Mouse (Mus musculus) MEL (cell line): ENCODE results near the gene Fbxw11. TPM values are rescaled to one million over a fixed set of nuclear protein-coding genes. Genes with fewer than 3 reads are reported as not detected.

ENCODE experiments used
- DNase-seq: peaks from one replicate; pipeline ENCODE4 v3.0.0; 2011; ENCODE audit warnings: low read depth, low spot score
- H3K27ac ChIP-seq: 2 replicates; pipeline ENCODE4 v1.5.1; 2012; ENCODE audit warnings: low read depth, mild to moderate bottlenecking, control low read depth, low read length, moderate library complexity; ENCODE audit not compliant: control insufficient read depth
- H3K27me3 ChIP-seq, 2 experiments: fragments of 150-350 bp in 1 of 2; sonication (generic) in 1 of 2; 2 replicates each; pipeline ENCODE4 v1.6.1; 2012; ENCODE audit warnings: low read length in 2 of 2, mild to moderate bottlenecking in 2 of 2, improper control_type of control experiment in 1 of 2, moderate library complexity in 1 of 2; ENCODE audit not compliant: insufficient read depth in 2 of 2, control insufficient read depth in 1 of 2
- H3K36me3 ChIP-seq, 2 experiments: 2 replicates each; pipeline ENCODE4 v1.6.1; 2012 to 2014; ENCODE audit warnings: low read length in 2 of 2, improper control_type of control experiment in 1 of 2, inconsistent platforms in 1 of 2, mild to moderate bottlenecking in 1 of 2; ENCODE audit not compliant: insufficient read depth in 2 of 2, control insufficient read depth in 1 of 2
- H3K4me1 ChIP-seq, 2 experiments: fragments of 150-350 bp in 1 of 2; sonication (generic) in 1 of 2; 2 replicates each; pipeline ENCODE4 v1.6.1; 2012; ENCODE audit warnings: low read length in 2 of 2, improper control_type of control experiment in 1 of 2, mild to moderate bottlenecking in 1 of 2; ENCODE audit not compliant: insufficient read depth in 2 of 2, control insufficient read depth in 1 of 2
- H3K4me3 ChIP-seq, 2 experiments: fragments of 150-350 bp in 1 of 2; sonication (generic) in 1 of 2; 2 replicates each; pipeline ENCODE4 v1.5.1; 2012; ENCODE audit warnings: low read depth in 2 of 2, low read length in 2 of 2, mild to moderate bottlenecking in 2 of 2, moderate library complexity in 2 of 2, control low read depth in 1 of 2, improper control_type of control experiment in 1 of 2; ENCODE audit not compliant: control insufficient read depth in 1 of 2, insufficient read depth in 1 of 2
- H3K79me2 ChIP-seq: 2 replicates; pipeline ENCODE4 v1.6.1; 2012; ENCODE audit warnings: mild to moderate bottlenecking, low read length, moderate library complexity; ENCODE audit not compliant: control insufficient read depth, poor library complexity, insufficient read depth
- H3K9ac ChIP-seq: 2 replicates; pipeline ENCODE4 v1.6.1; 2012; ENCODE audit warnings: low read depth, mild to moderate bottlenecking, control low read depth, low read length, moderate library complexity; ENCODE audit not compliant: control insufficient read depth, poor library complexity, severe bottlenecking
- H3K9me3 ChIP-seq: fragments of 150-350 bp; sonication (generic); replicated peaks from 2 replicates; pipeline ENCODE4 v1.6.1; 2012; ENCODE audit warnings: mild to moderate bottlenecking, low read length, improper control_type of control experiment, moderate library complexity; ENCODE audit not compliant: insufficient read depth
- CHD2 ChIP-seq: IDR thresholded peaks from 2 replicates; pipeline ENCODE4 v1.6.1; 2011; ENCODE audit warnings: low read length, improper control_type of control experiment
- E2F4 ChIP-seq: IDR thresholded peaks from 2 replicates; pipeline ENCODE4 v1.6.1; 2011; ENCODE audit warnings: low read depth, low read length, improper control_type of control experiment, borderline replicate concordance
- ELF1 ChIP-seq: IDR thresholded peaks from 2 replicates; pipeline ENCODE4 v1.6.1; 2014; ENCODE audit warnings: low read depth, mild to moderate bottlenecking, inconsistent platforms, low read length, improper control_type of control experiment, moderate library complexity
- ETS1 ChIP-seq: IDR thresholded peaks from 2 replicates; pipeline ENCODE4 v1.6.1; 2012; ENCODE audit warnings: low read depth, mild to moderate bottlenecking, inconsistent platforms, low read length, improper control_type of control experiment, moderate library complexity
- GABPA ChIP-seq: IDR thresholded peaks from 2 replicates; pipeline ENCODE4 v1.6.1; 2012; ENCODE audit warnings: low read depth, mild to moderate bottlenecking, inconsistent platforms, low read length, improper control_type of control experiment, moderate library complexity
- GATA1 ChIP-seq: IDR thresholded peaks from 2 replicates; pipeline ENCODE4 v1.6.1; 2011; ENCODE audit warnings: low read depth, low read length, improper control_type of control experiment
- JUND ChIP-seq: IDR thresholded peaks from 2 replicates; pipeline ENCODE4 v1.6.1; 2011; ENCODE audit warnings: low read depth, mild to moderate bottlenecking, improper control_type of control experiment, low read length
- KAT2A ChIP-seq: conservative IDR thresholded peaks from 2 replicates; pipeline ENCODE4 v1.6.1; 2012; ENCODE audit warnings: low read depth, low read length, improper control_type of control experiment, inconsistent platforms
- MAFK ChIP-seq: IDR thresholded peaks from 2 replicates; pipeline ENCODE4 v1.6.1; 2011; ENCODE audit warnings: low read depth, mild to moderate bottlenecking, low read length, improper control_type of control experiment, borderline replicate concordance
- MAZ ChIP-seq: IDR thresholded peaks from 2 replicates; pipeline ENCODE4 v1.6.1; 2012; ENCODE audit warnings: low read depth, mild to moderate bottlenecking, inconsistent platforms, low read length, improper control_type of control experiment
- MEF2A ChIP-seq: IDR thresholded peaks from 2 replicates; pipeline ENCODE4 v1.6.1; 2014; ENCODE audit warnings: low read depth, mild to moderate bottlenecking, inconsistent platforms, low read length, improper control_type of control experiment; ENCODE audit not compliant: poor library complexity, insufficient replicate concordance, severe bottlenecking; ENCODE audit errors: extremely low read depth
- MXI1 ChIP-seq: IDR thresholded peaks from 2 replicates; pipeline ENCODE4 v1.6.1; 2011; ENCODE audit warnings: mild to moderate bottlenecking, low read depth, low read length, improper control_type of control experiment
- MYB ChIP-seq: IDR thresholded peaks from 2 replicates; pipeline ENCODE4 v1.6.1; 2011; ENCODE audit warnings: mild to moderate bottlenecking, low read depth, low read length, improper control_type of control experiment
- MYC ChIP-seq: IDR thresholded peaks from 2 replicates; pipeline ENCODE4 v1.6.1; 2011; ENCODE audit warnings: low read depth, mild to moderate bottlenecking, low read length, improper control_type of control experiment, moderate library complexity
- POLR2AphosphoS5 ChIP-seq: IDR thresholded peaks from 2 replicates; pipeline ENCODE4 v1.6.1; 2012; ENCODE audit warnings: low read depth, borderline replicate concordance, mild to moderate bottlenecking, inconsistent platforms, low read length, moderate library complexity, mixed read lengths
- SIN3A ChIP-seq: IDR thresholded peaks from 2 replicates; pipeline ENCODE4 v1.6.1; 2012; ENCODE audit warnings: low read length, improper control_type of control experiment, inconsistent platforms
- SMC3 ChIP-seq: IDR thresholded peaks from 2 replicates; pipeline ENCODE4 v1.6.1; 2011; ENCODE audit warnings: low read depth, low read length, improper control_type of control experiment
- TCF12 ChIP-seq: IDR thresholded peaks from 2 replicates; pipeline ENCODE4 v1.6.1; 2014; ENCODE audit warnings: low read depth, mild to moderate bottlenecking, inconsistent platforms, low read length, improper control_type of control experiment, moderate library complexity
- UBTF ChIP-seq: IDR thresholded peaks from 2 replicates; pipeline ENCODE4 v1.6.1; 2012; ENCODE audit warnings: low read depth, mild to moderate bottlenecking, inconsistent platforms, low read length, improper control_type of control experiment, moderate library complexity, borderline replicate concordance; ENCODE audit not compliant: insufficient read depth
- USF2 ChIP-seq, 2 experiments: IDR thresholded peaks; 2 replicates each; pipeline ENCODE4 v1.6.1; 2011 to 2012; ENCODE audit warnings: improper control_type of control experiment in 2 of 2, low read length in 2 of 2, borderline replicate concordance in 1 of 2, inconsistent platforms in 1 of 2, low read depth in 1 of 2, mild to moderate bottlenecking in 1 of 2; ENCODE audit not compliant: insufficient read depth in 1 of 2
- ZC3H11A ChIP-seq: IDR thresholded peaks from 2 replicates; pipeline ENCODE4 v1.6.1; 2012; ENCODE audit warnings: low read depth, mild to moderate bottlenecking, inconsistent platforms, low read length, improper control_type of control experiment
- ZKSCAN1 ChIP-seq: IDR thresholded peaks from 2 replicates; pipeline ENCODE4 v1.6.1; 2012; ENCODE audit warnings: low read depth, mild to moderate bottlenecking, inconsistent platforms, low read length, improper control_type of control experiment, moderate library complexity
- polyA plus RNA-seq, 2 experiments: library from polyadenylated mRNA; stranded (reverse) in 1 of 2; unstranded in 1 of 2; fragments of >175 nt in 1 of 2; fragments of >200 nt in 1 of 2; gene quantifications; 2 replicates each; pipeline versions ENCODE4 v1.2.1 to v1.2.4; 2012; ENCODE audit warnings: low replicate concordance in 2 of 2, low read depth in 1 of 2; ENCODE audit not compliant: insufficient read length in 2 of 2, insufficient read depth in 1 of 2, missing spikeins in 1 of 2
- total RNA-seq: library from RNA; depleted of rRNA; stranded (reverse); fragments of 300-350 nt; gene quantifications from 2 replicates; pipeline ENCODE4 v1.2.3, GENCODE M21; 2012

The Fbxw11 gene
- total and polyA plus RNA-seq, 3 experiments, result 35.4 to 98.5 (median 53.5) TPM

DNA sequence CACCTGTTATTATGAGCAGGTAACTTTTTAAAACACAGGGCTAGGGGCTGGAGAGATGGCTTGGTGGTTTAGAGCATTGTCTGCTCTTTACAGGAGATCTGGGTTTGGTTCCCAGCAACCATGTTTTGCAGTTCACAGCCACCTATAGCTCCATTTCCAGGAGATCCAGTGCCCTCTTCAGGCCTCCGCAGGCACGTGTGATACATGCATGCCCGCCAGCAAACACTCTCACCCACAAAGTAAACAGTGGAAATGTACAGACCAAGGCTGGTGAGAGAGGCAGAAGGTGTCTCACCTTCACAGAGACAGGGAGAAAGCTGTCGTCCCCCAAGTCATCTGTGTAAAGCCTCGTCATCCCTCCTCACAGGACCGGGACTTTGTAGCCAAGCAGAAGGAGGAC is 30.2 kb upstream of the Fbxw11 start:
- DNase-seq, result no peak
- H3K4me3 ChIP-seq, result no peak overlapping the region
- H3K36me3 ChIP-seq, result 0 out of 4 replicates have a peak, but pooled peaks cover 0 to 3% of the 10 kb centered on the region in 2 experiments
- TF ChIP-seq MAZ, result no peak
- TF ChIP-seq CHD2, result no peak
- TF ChIP-seq KAT2A, result no peak
- TF ChIP-seq ETS1, result no peak
- TF ChIP-seq ZC3H11A, result no peak
- no peak for TF ChIP-seq MXI1
- no peak for TF ChIP-seq SIN3A
- no peak for TF ChIP-seq TCF12
- TF ChIP-seq E2F4, result no peak
- TF ChIP-seq MEF2A, result no peak
- no peak for TF ChIP-seq MAFK
- TF ChIP-seq ELF1, result no peak
- TF ChIP-seq USF2 (IDR thresholded peaks at IDR 0.05; ENCODE audit: borderline replicate concordance in 1 of 2, insufficient read depth in 1 of 2, low read depth in 1 of 2, low read length in 2 of 2), result no peak
- no peak for TF ChIP-seq GABPA
- no peak overlapping the region for H3K9ac ChIP-seq
- no peaks in the 10 kb centered on the region for H3K9me3 ChIP-seq
- H3K4me1 ChIP-seq, result no peaks in the 10 kb centered on the region
- H3K79me2 ChIP-seq, result no peaks in the 10 kb centered on the region
- H3K27ac ChIP-seq, result no peak overlapping the region
- H3K27me3 ChIP-seq, result no peaks in the 10 kb centered on the region

DNA sequence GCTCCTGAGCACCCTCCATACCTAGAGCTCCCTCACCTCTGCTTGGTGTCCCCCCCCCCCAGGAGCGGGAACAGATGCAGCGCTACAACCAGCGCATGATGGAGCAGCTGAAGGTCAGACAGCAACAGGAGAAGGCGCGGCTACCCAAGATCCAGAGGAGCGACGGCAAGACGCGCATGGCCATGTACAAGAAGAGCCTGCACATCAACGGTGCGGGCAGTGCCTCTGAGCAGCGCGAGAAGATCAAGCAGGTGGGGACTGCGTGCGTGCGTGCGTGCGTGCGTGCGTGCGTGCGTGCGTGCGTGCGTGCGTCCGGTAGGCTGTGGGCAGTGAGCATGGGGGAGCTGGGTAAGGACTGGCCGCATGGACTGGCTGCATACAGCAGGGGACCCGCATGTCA is 28.1 kb upstream of the Fbxw11 start:
- no peak for TF ChIP-seq SIN3A
- H3K79me2 ChIP-seq, result no peaks in the 10 kb centered on the region
- H3K4me1 ChIP-seq, result peaks cover 4 to 5% of the 10 kb centered on the region in 2 experiments; a peak in 2 of 4 replicates
- no peaks in the 10 kb centered on the region for H3K9me3 ChIP-seq
- H3K27me3 ChIP-seq, result no peaks in the 10 kb centered on the region
- H3K27ac ChIP-seq, result no peak overlapping the region
- H3K9ac ChIP-seq, result no peak overlapping the region
- H3K4me3 ChIP-seq, result no peak overlapping the region
- peaks cover 0 to 5% of the 10 kb centered on the region in 2 experiments; a peak in 2 of 4 replicates for H3K36me3 ChIP-seq
- DNase-seq, result no peak

DNA sequence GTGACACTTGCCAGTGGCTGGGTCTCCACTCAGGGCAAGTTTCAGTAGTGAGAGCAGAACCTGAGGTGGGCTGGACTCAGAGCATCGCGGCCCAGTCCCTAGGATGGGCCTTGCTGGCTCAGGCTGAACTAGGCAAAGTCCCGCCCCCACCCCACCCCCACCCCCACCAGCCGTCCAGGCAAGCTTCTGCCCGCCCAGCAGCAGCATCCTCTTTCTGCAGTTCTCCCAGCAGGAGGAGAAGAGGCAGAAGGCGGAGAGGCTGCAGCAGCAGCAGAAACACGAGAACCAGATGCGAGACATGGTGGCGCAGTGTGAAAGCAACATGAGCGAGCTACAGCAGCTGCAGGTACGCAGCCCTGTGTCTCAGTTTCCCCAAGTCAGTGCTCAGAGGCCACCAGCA is 27.0 kb upstream of the Fbxw11 start:
- Histone ChIP-seq H3K36me3 (peaks cover 0 to 8% of the 10 kb centered on the region in 2 experiments; a peak in 2 of 4 replicates), H3K27me3 (no peaks in the 10 kb centered on the region), H3K9ac (no peak overlapping the region), H3K27ac (no peak overlapping the region), H3K4me3 (no peak overlapping the region), H3K4me1 (peaks cover 4 to 7% of the 10 kb centered on the region in 2 experiments; a peak in 3 of 4 replicates), H3K79me2 (no peaks in the 10 kb centered on the region), H3K9me3 (no peaks in the 10 kb centered on the region)
- DNase-seq, result no peak
- TF ChIP-seq ZKSCAN1, result no peak
- TF ChIP-seq GATA1, result no peak
- TF ChIP-seq SMC3, result no peak
- TF ChIP-seq JUND, result no peak
- TF ChIP-seq MYB, result no peak
- no peak for TF ChIP-seq MYC
- no peak for TF ChIP-seq POLR2AphosphoS5
- TF ChIP-seq ELF1, result no peak
- no peak for TF ChIP-seq UBTF
